Mouse (Mus musculus): ENCODE measurements around the gene Riok2.
A peak's percentile ranks its signal among the peaks of the same experiment; 100 is the strongest.

Gene Riok2

GRCm38 (mm10) chr17:17408137-17408536 is 34.0 kb downstream of the Riok2 start:
- DNase-seq (ENCODE audit: low spot score in 2 of 2) = no peak

DNA sequence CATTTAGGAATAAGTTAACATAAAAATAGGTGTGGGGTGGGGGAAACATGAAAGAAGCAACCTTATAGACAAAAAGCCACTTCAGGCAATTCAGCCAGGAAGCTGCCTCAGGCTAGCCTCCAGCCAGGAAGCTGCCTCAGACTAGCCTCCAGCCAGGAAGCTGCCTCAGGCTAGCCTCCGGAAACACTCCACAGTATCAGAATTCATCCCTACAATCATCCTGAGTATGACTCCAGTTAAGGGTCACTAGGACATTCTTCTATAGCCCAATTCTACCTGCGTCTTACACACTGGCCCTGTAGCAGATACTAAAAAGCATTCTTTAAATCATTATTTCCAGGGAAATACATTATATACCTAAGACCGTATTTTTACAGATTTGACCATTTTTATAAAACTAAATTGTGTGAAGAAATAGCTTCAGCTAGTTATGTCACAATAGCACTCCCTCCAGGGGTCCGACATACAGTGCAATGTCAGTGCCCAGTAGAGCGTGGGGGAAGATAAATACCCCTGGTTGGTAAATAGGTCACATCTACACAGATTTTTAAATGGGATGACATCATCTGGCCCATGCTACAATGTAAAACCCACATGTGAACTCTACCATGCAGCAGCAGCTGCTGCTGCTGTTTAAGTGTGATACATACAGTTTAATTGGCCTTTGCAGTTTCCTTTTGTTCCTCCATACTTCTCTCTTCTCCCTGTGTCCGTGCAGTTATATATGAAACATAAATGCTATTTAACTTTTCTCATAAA is 34.8 kb downstream of the Riok2 start:
- DNase-seq (ENCODE audit: low spot score in 2 of 2) = no peak

GRCm38 (mm10) chr17:17409601-17410000 is 35.5 kb downstream of the Riok2 start:
- DNase-seq (ENCODE audit: low spot score in 2 of 2) = peak; percentile 69 to 70

DNA sequence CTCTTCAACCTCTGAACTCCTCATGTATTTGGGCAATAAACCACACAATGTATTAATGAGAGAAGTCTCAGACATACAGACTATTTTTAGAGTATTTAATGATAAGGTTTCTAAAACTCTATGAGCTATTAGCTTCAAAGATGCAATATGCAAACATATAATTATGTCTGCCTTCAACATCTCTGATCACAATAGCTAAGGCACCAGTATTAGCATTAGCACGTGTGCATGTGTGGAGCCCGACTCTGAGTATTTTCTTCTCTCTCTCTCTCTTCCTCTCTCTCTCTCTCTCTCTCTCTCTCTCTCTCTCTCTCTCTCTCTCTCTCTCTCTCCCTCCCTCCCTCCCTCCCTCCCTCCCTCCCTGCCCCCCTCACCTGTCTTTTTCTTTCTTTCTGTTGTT is 37.3 kb downstream of the Riok2 start:
- no peak for DNase-seq (ENCODE audit: low spot score in 2 of 2)

DNA sequence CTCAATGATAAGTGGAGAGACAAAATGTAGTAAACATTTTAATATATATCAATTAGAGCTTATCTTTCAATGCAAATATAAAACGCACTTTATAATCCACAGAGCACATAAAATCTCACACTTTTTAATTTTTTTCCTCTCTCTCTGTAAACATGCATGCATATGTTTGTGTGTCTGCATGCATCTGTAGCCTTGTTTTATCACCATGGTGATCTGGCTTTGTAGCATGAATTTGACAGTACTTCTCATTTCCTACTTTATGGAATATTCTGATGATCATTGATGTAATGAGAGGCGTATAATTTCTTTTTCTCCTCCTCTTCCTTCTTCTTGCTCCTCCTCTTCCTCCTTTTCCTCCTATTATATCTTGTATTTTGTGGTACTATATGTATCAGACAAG is 38.1 kb downstream of the Riok2 start:
- no peak for DNase-seq (ENCODE audit: low spot score in 2 of 2)

DNA sequence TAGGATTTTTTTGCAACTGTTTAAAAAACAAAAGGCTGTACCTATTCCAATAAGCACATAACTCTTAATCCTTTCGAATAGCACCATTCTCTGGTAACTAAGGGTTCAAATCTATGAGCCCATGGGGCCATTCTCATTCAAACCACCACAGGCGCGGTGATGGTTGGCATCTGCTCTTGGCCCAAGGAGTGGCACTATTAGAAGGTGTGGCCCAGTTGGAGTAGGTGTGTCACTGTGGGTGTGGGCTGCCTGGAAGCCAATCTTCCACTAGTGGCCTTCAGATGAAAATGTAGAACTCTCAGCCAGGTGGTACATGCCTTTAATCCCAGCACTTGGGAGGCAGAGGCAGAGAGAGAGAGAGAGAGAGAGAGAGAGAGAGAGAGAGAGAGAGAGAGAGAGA is 40.1 kb downstream of the Riok2 start:
- no peak for DNase-seq (ENCODE audit: low spot score in 2 of 2)

GRCm38 (mm10) chr17:17424609-17425307 is 50.6 kb downstream of the Riok2 start:
- no peak for DNase-seq (ENCODE audit: low spot score in 2 of 2)

- DNase-seq (ENCODE audit: low spot score in 2 of 2) = no peak
Measured at GRCm38 (mm10) chr17:17425308-17425813, 51.3 kb downstream of the Riok2 start.

- no peak for DNase-seq (ENCODE audit: low spot score in 2 of 2)
Measured at GRCm38 (mm10) chr17:17425906-17426305, 51.8 kb downstream of the Riok2 start.

- DNase-seq (ENCODE audit: low spot score in 2 of 2) = peak in 1 of 2 experiments; percentile 46
Measured at GRCm38 (mm10) chr17:17428888-17429287, 54.8 kb downstream of the Riok2 start.

- no peak for DNase-seq (ENCODE audit: low spot score in 2 of 2)
Measured at GRCm38 (mm10) chr17:17433679-17434078, 59.6 kb downstream of the Riok2 start.

DNA sequence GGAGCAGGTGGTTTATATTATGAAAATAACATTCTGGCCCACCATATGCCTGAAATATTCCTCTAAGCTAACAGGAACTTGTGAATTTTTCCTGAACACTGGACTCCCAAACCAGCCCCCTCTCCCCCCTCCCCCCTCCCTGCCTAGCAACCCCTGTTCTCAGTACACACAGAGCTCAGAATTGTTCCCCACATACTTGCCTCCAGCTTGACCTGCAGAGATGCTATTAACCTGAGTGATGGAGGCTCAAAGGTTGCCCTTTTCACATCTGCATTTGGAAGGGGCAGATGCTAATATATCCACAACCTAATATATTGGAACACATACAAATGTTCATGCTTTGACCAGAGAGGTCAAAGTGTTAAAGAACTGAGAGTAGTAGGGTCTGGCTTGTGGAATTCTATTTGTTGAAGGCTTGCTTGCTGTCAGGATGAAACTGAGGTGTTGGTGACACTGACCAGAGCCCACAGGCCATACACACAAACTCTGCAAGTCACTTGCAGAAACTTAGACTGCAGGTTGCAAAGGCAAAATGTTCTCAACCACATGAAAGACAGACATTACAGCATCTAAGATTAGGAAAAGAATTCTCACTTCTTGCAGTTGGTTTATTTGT is 64.6 kb downstream of the Riok2 start:
- no peak for DNase-seq (ENCODE audit: low spot score in 2 of 2)

DNA sequence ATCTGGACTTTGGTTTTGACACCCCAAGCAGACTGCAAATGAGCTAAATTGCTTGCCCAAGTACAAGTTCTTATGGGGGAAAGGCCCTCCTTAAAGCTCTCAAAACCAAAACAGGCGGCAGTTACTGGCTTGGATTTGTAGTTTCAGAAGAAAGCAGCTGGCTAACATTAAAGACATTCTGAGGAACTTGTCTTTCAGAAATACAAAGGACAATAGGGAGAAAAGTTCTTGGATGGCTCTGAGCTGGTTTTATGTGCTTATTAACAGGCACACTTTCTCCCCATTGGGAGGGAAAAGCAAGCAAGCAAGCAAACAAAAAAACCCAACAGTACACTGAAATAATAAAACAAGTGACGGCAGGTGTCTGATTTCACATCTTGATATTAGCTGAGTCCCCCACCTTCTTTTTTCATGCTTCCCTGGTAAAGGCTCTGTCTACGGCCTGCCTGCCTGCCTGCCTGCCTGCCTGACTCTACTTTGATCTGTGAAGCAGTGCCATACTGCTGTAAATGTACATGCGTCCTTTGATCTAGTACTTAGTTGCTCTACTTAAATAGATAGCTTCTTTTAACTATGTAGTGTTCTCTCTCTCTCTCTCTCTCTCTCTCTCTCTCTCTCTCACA is 67.9 kb downstream of the Riok2 start:
- DNase-seq (ENCODE audit: low spot score in 2 of 2) = no peak

DNA sequence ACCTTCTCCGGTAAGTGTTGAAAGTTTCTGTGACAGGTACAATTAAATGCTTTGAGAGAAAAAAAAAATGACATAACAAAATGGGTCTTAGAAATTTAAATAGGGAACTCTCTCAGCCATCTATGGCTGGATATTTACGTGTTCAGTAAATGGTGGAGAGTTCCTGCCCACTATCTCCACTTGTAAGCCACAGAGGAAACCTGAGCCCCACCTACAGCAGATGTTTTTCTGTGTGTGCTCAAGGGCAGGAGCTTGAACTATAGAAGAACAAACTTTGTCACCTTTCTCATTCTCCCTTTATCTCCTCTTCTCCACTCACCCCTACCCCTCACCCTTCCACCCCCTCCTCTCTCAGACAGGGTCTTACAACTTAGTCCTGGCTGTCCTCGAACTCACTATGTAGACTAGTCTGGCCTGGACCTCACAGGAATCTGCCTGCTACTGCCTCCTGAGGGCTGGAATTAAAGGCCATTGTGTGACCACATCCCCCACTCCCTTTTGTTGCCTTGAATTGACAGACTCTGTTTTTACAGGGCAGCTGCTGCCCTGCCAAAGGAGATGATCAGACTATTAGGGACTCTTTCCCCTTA is 70.3 kb downstream of the Riok2 start:
- no peak for DNase-seq (ENCODE audit: low spot score in 2 of 2)

All from right cerebral cortex, postnatal 10 days (tissue).